Mouse (Mus musculus) mouse embryonic stem cell (cell line): ENCODE data around the gene Trappc4.
"Not testable (repeated sequence)": the region's sequence is repeated elsewhere in the genome, so short reads cannot be mapped to it uniquely, and the experiment has no call there.

Experiments
- in situ Hi-C, 2 experiments: fragments of 300-500 bp; cut with MboI; formaldehyde crosslinking; loops; 1 replicate in 1 of 2; 3 replicates in 1 of 2; pipeline ENCODE4 v1.14.3; 2019 to 2020; ENCODE audit warnings: low sequenced_read_pairs in 2 of 2, low pct_unique_long_range_greater_than_20kb in 1 of 2, mixed read lengths in 1 of 2; ENCODE audit not compliant: unreplicated experiment in 1 of 2

Gene Trappc4

DNA sequence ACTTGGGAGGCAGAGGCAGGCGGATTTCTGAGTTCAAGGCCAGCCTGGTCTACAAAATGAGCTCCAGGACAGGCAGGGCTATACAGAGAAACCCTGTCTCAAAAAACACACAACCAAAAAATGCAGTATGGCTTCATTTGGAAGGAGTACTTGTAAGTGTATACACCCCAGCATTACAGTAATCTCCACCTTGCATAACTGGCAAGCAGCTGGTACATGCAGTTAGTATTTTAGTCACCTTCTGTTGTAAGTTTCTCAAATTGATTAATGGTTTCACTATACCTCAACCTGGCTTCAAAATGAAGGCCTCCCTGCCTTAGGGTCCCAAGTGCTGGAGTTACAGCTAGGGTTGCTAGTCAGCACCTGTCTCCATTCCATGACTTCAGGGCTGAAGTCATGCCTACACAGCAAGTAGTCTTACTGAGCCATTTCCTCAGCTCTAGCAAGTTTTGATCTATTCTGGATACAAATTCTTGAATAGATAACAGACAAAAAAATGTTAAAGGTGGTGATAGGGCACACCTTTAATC is 4.3 kb upstream of the Trappc4 start:
- in situ Hi-C loops: no loop called here

DNA sequence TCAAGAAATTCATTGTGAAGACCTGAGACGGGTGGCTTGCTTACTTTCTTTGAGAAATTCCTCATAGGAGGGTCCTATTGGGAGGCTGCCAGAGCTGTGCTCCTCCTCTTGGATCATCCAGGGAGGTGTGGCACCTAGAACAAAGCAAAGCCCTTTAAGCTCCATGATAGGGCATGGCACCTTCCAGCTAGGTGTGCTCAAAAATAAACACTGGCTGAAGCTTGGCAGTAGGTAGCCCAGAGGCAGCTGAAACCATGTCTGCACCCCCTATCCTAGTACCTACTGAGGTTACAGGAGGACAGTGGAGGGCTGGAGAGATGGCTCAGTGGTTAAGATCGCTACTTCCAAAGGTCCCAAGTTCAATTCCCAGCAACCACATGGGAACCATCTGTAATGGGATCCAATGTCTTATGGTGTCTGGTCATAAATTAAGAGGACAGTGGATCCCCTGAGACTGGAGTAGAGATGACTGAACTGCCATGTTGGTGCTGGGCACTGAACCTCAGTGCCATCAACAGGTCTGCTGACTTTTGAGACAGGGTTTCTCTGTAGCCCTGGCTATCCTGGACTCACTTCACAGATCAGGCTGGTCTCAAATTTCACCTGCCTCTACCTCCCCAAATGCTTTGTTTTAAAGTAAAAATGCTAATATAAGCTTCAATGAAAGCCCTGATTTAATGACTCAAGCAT is 3.4 kb upstream of the Trappc4 start:
- in situ Hi-C loops: no loop called here

DNA sequence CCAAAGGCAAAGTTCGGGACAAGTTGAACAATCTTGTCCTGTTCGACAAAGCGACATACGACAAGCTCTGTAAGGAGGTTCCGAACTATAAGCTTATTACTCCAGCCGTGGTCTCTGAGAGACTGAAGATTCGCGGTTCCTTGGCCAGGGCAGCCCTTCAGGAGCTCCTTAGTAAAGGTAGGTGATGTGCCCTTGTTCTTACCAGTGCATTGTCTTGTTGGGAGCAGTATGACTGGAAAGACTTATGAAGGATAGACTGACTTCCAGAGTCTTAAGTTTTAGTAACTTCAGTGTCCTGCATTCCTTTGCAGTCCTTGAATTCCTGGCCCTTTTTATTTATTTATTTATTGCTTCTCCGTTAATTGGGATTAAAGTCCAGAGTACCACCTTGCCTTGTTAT is 1.3 kb upstream of the Trappc4 start:
- in situ Hi-C loops: not testable (repeated sequence)

DNA sequence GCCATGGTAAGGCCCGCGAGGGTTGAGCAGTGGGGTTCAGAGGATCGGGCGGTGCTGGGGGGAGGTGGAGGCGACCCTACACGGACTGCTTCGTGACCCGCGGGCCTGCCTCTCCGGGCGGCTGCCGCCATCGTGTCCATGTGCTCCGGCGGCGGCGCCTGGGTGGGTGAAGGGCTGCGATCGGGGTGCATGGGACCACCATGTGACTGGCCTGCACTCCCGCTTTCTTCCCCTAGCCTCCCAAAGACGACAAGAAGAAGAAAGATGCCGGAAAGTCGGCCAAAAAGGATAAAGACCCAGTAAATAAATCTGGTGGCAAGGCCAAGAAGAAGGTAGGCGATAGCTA is 325 bp upstream of the Trappc4 start:
- in situ Hi-C loops: no loop called here

DNA sequence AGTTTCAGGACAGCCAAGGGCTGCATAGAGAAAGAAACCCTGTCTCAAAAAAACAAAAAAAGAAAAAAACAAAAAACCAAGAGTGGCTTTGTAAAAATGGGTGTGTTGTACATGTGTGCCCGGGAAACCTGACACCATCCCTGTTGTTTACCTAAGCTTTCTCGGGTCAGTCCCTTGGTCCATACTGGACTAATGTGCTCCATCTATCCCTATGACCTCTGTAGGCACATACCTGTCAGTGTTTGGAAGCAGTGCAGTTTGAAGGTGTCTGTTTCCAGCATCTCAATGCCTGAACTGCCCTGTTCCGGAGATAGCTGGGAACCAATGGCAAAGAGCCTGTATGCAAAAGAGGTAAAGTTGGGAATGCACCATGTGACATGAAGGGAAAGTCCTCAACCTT is 2.4 kb downstream of the Trappc4 start:
- in situ Hi-C loops: no loop called here

DNA sequence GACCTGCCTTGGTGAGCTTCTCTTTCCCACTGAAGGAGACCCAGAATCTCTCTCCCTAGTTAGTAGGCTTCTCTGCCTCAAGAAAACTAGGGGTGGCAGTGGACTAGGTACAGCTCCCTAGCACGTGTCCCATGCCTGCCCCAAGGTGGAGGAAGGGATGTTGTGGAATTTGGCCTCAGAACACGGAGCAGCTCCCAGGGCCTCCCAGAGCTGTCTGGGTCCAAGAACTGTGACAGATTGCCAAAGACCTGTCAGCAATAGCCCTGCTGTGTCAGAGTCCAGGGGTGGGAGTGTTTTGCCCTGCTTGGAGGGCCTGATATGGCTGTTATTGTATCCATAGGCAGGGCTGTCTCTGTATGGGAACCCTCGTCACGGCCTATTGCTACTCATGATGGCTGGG is 6.3 kb downstream of the Trappc4 start:
- in situ Hi-C loops: no loop called here

DNA sequence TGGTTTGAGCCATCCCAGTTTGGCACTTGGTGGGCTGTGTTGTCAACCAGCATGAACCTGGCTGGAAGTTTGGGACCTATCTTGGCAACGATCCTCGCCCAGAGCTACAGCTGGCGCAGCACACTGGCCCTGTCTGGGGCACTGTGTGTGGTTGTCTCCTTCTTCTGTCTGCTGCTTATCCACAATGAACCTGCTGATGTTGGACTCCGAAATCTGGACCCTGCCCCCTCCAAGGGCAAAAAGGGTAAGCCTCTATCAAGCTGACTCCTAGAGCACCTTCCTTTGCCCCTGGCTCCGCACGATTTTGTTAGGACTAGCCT is 7.6 kb downstream of the Trappc4 start:
- in situ Hi-C loops: no loop called here

DNA sequence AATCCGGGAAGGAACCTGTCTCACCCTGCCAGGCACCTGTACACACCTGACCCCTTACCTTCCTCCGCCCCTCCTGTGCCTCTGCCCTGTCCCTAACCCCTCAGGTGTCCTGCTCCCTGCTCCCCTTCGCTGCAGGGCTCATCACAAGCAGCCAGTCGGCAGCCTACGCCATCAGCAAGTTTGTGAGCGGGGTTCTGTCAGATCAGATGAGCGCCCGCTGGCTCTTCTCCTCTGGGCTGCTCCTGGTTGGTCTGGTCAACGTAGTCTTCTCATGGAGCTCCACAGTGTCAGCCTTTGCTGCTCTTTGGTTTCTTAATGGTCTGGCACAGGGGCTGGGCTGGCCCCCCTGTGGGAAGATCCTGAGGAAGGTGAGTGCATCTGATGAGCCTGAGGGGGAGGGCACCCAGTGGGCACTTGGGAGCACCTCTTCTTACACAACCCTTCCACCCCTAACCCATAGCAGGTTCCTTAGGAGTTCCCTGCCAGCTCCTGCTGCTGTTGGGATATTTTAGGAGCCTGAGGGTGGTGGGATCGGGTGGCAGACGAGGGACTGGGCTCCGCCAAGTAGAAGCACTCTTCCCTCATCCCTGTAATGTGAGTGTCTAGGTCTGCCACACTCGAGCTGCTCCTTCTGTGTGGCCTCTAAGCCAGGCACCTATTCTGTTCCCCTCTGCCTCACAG is 8.1 kb downstream of the Trappc4 start:
- in situ Hi-C loops: no loop called here

DNA sequence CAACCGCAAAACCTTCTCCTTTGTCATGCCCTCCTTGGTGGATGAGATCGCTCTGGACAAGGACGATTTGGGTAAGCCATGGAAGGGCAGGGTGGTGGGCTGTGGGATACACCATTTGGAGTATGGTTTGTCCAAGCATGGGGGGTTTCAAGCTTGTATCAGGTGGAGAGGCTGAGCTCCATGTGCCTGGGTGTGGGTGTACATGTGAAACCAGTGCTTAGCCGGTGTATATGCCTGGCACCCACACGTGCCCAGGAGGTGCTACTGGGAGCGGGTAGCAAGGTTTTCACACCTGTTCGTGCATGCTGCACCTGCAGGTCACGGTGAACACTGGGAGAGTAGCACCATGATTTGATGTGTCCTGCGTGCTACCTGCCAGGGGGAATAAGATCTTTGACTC is 8.8 kb downstream of the Trappc4 start:
- in situ Hi-C loops: no loop called here

DNA sequence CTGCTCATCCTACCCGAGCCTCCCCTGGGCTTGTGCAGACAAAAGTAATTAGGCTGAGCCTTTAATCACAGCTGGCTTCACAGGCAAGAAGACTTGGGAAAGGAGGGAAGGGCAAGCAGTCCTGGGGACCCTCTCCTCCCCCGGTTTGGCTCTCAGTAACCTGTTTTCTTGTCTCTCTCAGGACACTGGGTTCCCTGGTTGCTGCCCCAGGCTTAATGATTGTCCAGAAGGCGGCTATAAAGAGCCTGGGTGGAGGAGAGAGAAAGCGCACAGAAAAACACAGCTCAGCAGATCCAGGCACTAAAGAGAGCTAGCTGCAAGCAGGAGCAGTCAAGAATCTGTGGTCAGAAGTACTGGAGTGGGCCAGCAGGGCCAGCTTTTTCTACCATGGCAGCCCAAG is 9.3 kb downstream of the Trappc4 start:
- in situ Hi-C loops: no loop called here

DNA sequence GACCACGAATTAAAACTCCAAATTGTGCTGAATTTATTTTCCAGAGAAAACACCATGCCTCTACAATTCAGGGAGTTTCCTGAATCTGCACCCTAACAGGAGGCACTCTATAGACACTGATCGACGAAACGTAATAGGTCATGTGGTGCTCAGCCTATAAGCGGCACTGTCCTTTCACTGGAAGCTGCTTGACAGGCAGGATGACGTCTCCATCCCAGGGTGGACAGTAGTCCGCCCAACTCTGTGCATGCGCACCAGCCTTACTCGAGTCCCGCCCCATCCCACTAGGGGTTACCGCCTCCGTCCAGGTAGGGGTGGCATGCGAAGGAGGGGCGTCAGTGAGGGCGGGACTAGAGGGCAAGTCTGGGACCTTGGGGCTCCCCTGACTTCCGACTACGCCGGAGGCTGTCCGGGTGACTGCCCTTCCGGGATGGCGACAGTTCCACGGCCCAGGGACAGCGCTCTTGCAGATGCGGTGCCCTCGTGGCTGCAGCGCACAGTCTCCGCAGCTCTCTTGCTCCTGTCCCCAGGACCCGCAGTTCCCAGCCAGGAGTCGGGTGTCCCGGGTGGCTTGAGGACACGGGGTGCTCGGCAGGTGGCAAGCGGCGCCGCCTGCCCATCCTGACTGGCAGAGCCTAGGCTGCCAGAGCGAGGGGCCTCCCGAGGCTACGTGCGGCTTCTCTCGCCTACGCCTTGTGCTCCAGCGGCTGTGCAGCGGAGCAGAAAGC is 10.6 kb downstream of the Trappc4 start, which contains the start of gene Slc37a4:
Gene Slc37a4, plus strand, starts transcription at position 169 of the 728 bp plus-strand sequence.
- in situ Hi-C loops: no loop called here

DNA sequence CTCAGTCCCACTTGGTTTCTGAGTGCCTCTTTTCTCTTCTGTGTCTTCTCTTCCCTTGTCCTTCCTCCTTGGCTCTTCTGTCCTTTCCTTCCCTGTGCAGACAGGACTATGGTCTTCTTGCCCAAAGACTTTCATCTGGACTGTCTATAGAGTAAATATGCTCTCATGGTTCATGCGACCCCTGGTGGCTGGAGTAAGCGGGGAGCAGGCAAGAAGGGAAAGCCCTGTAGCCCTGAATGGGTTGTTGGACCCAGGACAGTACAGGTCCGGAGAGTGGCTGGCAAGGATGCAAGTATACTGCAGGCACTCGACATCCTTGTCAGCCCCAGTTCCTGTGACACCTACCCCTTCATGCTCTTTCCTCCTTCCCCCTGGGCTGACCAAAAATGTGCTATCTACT is 15.9 kb downstream of the Trappc4 start:
- in situ Hi-C loops: no loop called here

DNA sequence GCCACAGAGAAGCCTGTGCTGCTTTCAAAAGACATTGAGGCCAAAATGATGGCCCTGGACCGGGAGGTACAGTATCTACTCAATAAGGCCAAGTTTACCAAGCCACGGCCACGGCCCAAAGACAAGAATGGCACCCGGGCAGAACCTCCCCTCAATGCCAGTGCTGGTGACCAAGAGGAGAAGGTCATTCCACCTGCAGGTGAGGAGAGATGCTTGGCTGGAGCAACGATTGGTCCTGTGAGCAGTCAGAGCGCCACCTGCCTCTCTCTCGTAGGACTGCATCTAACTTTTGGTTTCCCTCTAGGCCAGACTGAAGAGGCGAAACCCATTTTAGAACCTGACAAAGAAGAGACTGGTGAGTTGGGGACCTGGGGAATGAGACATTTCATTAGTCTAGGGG is 18.1 kb downstream of the Trappc4 start:
- in situ Hi-C loops: no loop called here

DNA sequence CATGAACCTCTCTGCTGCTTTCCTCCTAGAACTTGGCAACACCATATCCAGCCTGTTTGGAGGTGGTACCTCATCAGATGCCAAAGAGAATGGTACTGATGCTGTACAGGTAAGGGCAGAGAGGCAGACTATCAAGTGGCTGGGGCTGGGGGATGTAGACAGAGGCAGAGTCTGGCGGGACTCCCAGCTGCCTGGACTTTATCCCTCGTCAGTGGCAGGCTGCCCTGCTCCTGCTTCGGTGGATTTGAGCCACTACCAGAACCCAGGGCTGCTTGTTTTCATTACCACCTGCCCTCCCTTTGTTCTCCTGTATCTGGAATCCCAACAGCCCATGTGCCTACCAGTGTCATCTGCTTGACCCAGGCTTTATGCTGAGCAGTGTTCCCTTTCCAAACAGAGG is 20.2 kb downstream of the Trappc4 start:
- in situ Hi-C loops: no loop called here

DNA sequence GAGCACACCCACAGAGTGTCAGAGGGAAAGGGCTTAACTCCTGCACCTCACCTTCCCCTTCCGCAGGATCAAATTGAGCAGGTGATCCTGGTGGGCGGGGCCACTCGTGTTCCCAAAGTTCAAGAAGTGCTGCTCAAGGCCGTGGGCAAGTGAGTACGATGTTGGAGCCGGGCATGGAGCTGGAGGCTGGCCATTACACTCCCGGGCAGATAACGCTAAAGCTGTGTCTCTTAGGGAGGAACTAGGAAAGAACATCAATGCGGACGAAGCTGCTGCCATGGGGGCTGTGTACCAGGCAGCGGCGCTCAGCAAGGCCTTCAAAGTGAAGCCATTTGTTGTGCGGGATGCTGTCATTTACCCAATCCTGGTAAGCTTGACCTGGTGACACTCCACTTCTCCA is 22.8 kb downstream of the Trappc4 start:
- in situ Hi-C loops: no loop called here

DNA sequence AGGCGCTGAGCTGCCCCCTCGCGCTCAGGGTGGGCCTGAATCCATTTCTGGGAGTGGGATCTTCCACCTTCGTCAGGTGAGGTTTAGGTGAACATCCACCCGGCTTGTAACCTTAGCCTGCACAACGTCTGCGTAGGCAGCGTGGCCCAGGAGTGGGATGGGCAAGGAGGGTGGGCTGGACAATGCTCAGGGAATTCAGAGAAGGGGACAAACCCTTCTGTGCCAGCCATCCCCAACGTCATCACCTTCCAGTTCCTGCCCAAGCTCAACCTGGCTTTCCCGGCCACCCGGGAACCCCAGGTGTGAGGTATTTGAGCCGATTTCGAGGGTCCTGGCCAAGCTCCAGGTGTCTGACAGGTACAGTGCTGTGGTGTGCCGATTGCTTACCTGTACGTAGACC is 27.5 kb downstream of the Trappc4 start:
- in situ Hi-C loops: no loop called here

DNA sequence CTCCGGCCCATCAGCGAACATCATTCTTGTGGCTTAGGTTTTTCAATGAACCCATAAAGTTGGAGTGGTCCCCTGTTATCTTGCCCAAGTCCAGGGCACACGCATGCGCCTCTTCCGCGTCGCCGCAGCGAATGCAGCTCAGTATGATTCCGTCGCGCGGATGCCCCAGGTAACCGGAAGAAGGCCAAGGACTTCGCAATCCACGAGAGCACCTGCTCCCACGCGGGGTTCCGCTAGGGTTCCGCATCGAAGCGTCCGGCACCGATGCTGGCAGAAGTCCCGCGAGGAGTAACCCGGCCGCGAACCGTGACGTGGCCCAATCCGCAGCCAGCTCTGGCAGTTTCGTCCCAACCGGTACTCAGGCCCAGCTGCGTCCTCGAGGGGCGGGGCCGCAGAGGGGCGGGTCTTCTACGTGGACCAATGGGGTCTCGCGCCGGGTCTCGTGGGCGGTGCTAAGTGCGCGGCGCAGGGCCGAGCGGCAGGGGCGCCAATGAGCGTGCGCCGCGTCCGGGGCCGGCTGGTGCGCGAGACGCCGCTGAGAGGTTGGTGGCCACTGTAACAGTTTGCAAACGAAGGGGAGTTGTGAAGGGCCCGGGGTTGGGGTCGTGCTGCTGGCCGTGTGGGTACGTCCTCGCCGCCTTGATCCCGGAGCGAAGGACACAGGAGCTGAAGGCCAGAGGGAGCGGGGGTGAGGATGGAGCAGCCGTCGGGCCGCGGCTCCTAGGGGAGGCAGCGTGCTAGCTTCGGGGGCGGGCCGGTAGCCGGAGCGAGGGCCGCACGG is 28.2 kb downstream of the Trappc4 start, which contains the start of gene Hyou1:
Gene Hyou1, plus strand, starts transcription at position 437 of the 781 bp plus-strand sequence.
- in situ Hi-C loops: no loop called here

DNA sequence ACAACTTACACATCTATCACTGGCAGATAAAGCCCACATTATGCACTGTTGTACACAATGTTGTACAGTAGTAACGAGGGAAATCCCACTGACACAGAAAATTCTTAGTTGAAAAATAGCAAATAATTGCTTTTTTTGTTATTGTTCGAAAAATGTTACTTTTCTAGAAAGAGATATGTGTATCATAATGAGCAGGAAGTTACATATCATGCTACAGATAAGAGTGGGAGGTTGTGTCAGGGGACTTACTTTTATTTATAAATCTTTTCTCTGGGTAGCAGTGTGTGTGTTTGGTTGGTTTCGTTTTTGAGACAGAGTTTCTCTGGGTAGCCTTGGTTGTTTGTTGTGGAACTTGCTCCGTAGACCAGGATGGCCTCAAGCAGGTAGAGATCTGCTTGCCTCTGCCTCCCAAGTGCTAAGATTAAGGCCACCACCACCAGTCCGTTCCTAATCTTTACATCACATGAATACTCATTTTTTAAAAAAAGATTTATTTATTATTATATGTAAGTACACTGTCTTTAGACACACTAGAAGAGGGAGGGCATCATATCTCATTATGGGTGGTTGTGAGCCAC is 29.2 kb downstream of the Trappc4 start:
- in situ Hi-C loops: no loop called here

DNA sequence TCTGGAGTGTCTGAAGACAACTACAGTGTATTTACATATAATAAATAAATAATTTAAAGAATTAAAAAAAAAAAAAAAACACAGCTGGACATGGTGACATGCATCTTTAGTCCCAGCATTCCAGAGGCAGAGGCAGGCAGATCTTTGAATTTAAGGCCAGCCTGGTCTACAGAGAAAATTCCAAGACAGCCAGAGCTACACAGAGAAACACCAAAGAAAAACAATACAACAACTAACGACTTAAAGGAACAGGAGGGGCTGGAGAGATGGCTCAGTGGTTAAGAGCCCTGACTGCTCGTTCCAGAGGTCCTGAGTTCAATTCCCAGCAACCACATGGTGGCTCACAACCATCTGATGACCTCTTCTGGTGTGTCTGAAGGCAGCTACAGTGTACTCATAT is 30.1 kb downstream of the Trappc4 start:
- in situ Hi-C loops: not testable (repeated sequence)
